Mouse (Mus musculus): ENCODE measurements around the gene Lrr1. TPM values are rescaled to one million over a fixed set of nuclear protein-coding genes. Genes with fewer than 3 reads are reported as not detected.

The Lrr1 gene
- total RNA-seq, 1 experiment, result 10.4 TPM

- Histone ChIP-seq H3K9ac (ENCODE audit: insufficient read depth, low read depth, low read length, poor library complexity, severe bottlenecking) (no peak overlapping the region), H3K9me3 (ENCODE audit: control insufficient read depth, insufficient read depth, low read depth, low read length) (no peaks in the 10 kb centered on the region), H3K36me3 (ENCODE audit: control insufficient read depth, insufficient read depth, low read length, poor library complexity, severe bottlenecking) (peaks cover 3% of the 10 kb centered on the region), H3K4me1 (ENCODE audit: control insufficient read depth in 2 of 2, insufficient read depth in 2 of 2, low read length in 2 of 2, poor library complexity in 1 of 2) (peaks cover 0 to 2% of the 10 kb centered on the region in 2 experiments; a peak in 1 of 4 replicates), H3K27ac (ENCODE audit: insufficient read depth, low read depth, low read length, poor library complexity, severe bottlenecking) (no peak overlapping the region), H3K4me3 (ENCODE audit: insufficient read depth in 1 of 2, low read depth in 1 of 2, low read length in 2 of 2, poor library complexity in 1 of 2, severe bottlenecking in 1 of 2) (no peak overlapping the region)
- in situ Hi-C loops (cut with MboI; ENCODE audit: low sequenced_read_pairs in 2 of 2, unreplicated experiment in 2 of 2), result no loop called here
- DNase-seq (ENCODE audit: low read depth, low spot score), result no peak
- TF ChIP-seq ZC3H11A (IDR thresholded peaks at IDR 0.05; ENCODE audit: borderline replicate concordance, low read depth, low read length) (no peak), ZNF384 (IDR thresholded peaks at IDR 0.05; ENCODE audit: low read depth, low read length) (no peak), CHD2 (IDR thresholded peaks at IDR 0.05; ENCODE audit: low read depth, low read length) (no peak), MAFK (IDR thresholded peaks at IDR 0.05; ENCODE audit: insufficient read depth, low read depth, low read length) (no peak), HCFC1 (IDR thresholded peaks at IDR 0.05; ENCODE audit: borderline replicate concordance, insufficient read depth, low read length) (no peak)
These were observed 7.4 kb downstream of the Lrr1 start for GRCm38 (mm10) chr12:69175975-69176374.

DNA sequence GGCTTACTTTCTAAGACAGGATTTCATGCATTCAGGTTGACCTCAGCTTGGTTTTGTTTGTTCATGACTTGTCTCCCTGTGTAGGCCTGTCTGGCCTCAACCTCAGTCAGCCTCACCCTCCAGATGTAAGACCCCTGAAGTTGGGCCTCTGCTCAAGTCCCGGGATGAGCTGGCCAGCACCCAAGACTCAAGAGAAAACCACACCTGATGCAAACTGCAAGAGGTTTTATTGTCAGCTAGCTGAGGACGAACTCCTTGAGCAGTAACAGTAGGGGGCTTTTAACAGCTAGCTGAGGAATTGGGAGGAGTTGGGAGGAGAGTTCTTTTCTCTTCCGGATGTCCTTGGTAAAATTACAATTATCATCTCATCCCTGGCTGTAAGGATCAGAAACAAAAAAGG, 8.9 kb downstream of the Lrr1 start:
- peaks cover 0 to 2% of the 10 kb centered on the region in 2 experiments; a peak in 2 of 4 replicates for H3K4me1 ChIP-seq (ENCODE audit: control insufficient read depth in 2 of 2, insufficient read depth in 2 of 2, low read length in 2 of 2, poor library complexity in 1 of 2)
- TF ChIP-seq ZC3H11A (IDR thresholded peaks at IDR 0.05; ENCODE audit: borderline replicate concordance, low read depth, low read length) (no peak), CHD2 (IDR thresholded peaks at IDR 0.05; ENCODE audit: low read depth, low read length) (no peak), MAFK (IDR thresholded peaks at IDR 0.05; ENCODE audit: insufficient read depth, low read depth, low read length) (no peak), HCFC1 (IDR thresholded peaks at IDR 0.05; ENCODE audit: borderline replicate concordance, insufficient read depth, low read length) (no peak), ZNF384 (IDR thresholded peaks at IDR 0.05; ENCODE audit: low read depth, low read length) (no peak)
- peaks cover 5% of the 10 kb centered on the region; the same call in 1 of the 2 replicates for H3K36me3 ChIP-seq (ENCODE audit: control insufficient read depth, insufficient read depth, low read length, poor library complexity, severe bottlenecking)
- H3K27ac ChIP-seq (ENCODE audit: insufficient read depth, low read depth, low read length, poor library complexity, severe bottlenecking), result no peak overlapping the region
- H3K9me3 ChIP-seq (ENCODE audit: control insufficient read depth, insufficient read depth, low read depth, low read length), result no peaks in the 10 kb centered on the region
- in situ Hi-C loops (cut with MboI; ENCODE audit: low sequenced_read_pairs in 2 of 2, unreplicated experiment in 2 of 2), result no loop called here
- DNase-seq (ENCODE audit: low read depth, low spot score), result no peak
- no peak overlapping the region for H3K9ac ChIP-seq (ENCODE audit: insufficient read depth, low read depth, low read length, poor library complexity, severe bottlenecking)
- no peak overlapping the region for H3K4me3 ChIP-seq (ENCODE audit: insufficient read depth in 1 of 2, low read depth in 1 of 2, low read length in 2 of 2, poor library complexity in 1 of 2, severe bottlenecking in 1 of 2)

DNA sequence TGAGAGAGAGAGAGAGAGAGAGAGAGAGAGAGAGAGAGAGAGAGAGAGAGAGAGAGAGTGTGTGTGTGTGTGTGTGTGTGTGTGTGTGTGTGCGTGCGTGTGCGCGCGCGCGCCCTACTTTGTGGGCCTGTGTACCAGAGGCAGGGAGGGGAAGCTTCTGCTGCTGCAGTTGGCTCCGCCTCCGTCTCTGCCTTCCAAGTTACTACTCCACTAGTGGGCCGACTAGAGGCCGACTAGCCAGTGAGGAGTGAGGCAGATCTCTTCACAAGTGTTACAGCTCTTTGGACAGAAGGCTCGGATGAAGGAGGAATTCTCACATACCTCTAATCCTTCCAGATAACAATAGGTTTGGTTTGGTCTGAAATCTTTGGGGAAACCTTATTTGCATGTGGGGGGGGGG, 10.8 kb downstream of the Lrr1 start:
- no peak for TF ChIP-seq CHD2 (IDR thresholded peaks at IDR 0.05; ENCODE audit: low read depth, low read length)
- no peak for TF ChIP-seq ZC3H11A (IDR thresholded peaks at IDR 0.05; ENCODE audit: borderline replicate concordance, low read depth, low read length)
- TF ChIP-seq HCFC1 (IDR thresholded peaks at IDR 0.05; ENCODE audit: borderline replicate concordance, insufficient read depth, low read length), result no peak
- TF ChIP-seq ZNF384 (IDR thresholded peaks at IDR 0.05; ENCODE audit: low read depth, low read length), result no peak
- no peak for TF ChIP-seq MAFK (IDR thresholded peaks at IDR 0.05; ENCODE audit: insufficient read depth, low read depth, low read length)
- H3K9me3 ChIP-seq (ENCODE audit: control insufficient read depth, insufficient read depth, low read depth, low read length), result no peaks in the 10 kb centered on the region
- peaks cover 5% of the 10 kb centered on the region; the same call in 1 of the 2 replicates for H3K36me3 ChIP-seq (ENCODE audit: control insufficient read depth, insufficient read depth, low read length, poor library complexity, severe bottlenecking)
- no peak for DNase-seq (ENCODE audit: low read depth, low spot score)
- H3K27ac ChIP-seq (ENCODE audit: insufficient read depth, low read depth, low read length, poor library complexity, severe bottlenecking), result no peak overlapping the region
- H3K9ac ChIP-seq (ENCODE audit: insufficient read depth, low read depth, low read length, poor library complexity, severe bottlenecking), result no peak overlapping the region
- in situ Hi-C loops (cut with MboI; ENCODE audit: low sequenced_read_pairs in 2 of 2, unreplicated experiment in 2 of 2), result no loop called here
- H3K4me1 ChIP-seq (ENCODE audit: control insufficient read depth in 2 of 2, insufficient read depth in 2 of 2, low read length in 2 of 2, poor library complexity in 1 of 2), result peaks cover 0 to 2% of the 10 kb centered on the region in 2 experiments; a peak in 2 of 4 replicates
- peak overlapping the region in 1 of 2 experiments; percentile 19; a peak in 2 of 4 replicates for H3K4me3 ChIP-seq (ENCODE audit: insufficient read depth in 1 of 2, low read depth in 1 of 2, low read length in 2 of 2, poor library complexity in 1 of 2, severe bottlenecking in 1 of 2)

- in situ Hi-C loops (cut with MboI; ENCODE audit: low sequenced_read_pairs in 2 of 2, unreplicated experiment in 2 of 2), result no loop called here
- no peak overlapping the region for H3K27ac ChIP-seq (ENCODE audit: insufficient read depth, low read depth, low read length, poor library complexity, severe bottlenecking)
- H3K4me1 ChIP-seq (ENCODE audit: control insufficient read depth in 2 of 2, insufficient read depth in 2 of 2, low read length in 2 of 2, poor library complexity in 1 of 2), result peaks cover 2% of the 10 kb centered on the region in 2 experiments; a peak in 2 of 4 replicates
- H3K4me3 ChIP-seq (ENCODE audit: insufficient read depth in 1 of 2, low read depth in 1 of 2, low read length in 2 of 2, poor library complexity in 1 of 2, severe bottlenecking in 1 of 2), result no peak overlapping the region
- H3K9me3 ChIP-seq (ENCODE audit: control insufficient read depth, insufficient read depth, low read depth, low read length), result no peaks in the 10 kb centered on the region
- DNase-seq (ENCODE audit: low read depth, low spot score), result no peak
- TF ChIP-seq ZNF384 (IDR thresholded peaks at IDR 0.05; ENCODE audit: low read depth, low read length), result no peak
- TF ChIP-seq MAFK (IDR thresholded peaks at IDR 0.05; ENCODE audit: insufficient read depth, low read depth, low read length), result no peak
- no peak for TF ChIP-seq HCFC1 (IDR thresholded peaks at IDR 0.05; ENCODE audit: borderline replicate concordance, insufficient read depth, low read length)
- TF ChIP-seq CHD2 (IDR thresholded peaks at IDR 0.05; ENCODE audit: low read depth, low read length), result no peak
- no peak for TF ChIP-seq ZC3H11A (IDR thresholded peaks at IDR 0.05; ENCODE audit: borderline replicate concordance, low read depth, low read length)
- peaks cover 2% of the 10 kb centered on the region for H3K36me3 ChIP-seq (ENCODE audit: control insufficient read depth, insufficient read depth, low read length, poor library complexity, severe bottlenecking)
- no peak overlapping the region for H3K9ac ChIP-seq (ENCODE audit: insufficient read depth, low read depth, low read length, poor library complexity, severe bottlenecking)
These were observed 13.2 kb downstream of the Lrr1 start for GRCm38 (mm10) chr12:69181800-69182199.
